Mouse (Mus musculus) gastrocnemius, adult 18-20 months (tissue): ENCODE results near the gene Wbp11. TPM values are rescaled to one million over a fixed set of nuclear protein-coding genes. Genes with fewer than 3 reads are reported as not detected.
"Not testable (repeated sequence)": the region's sequence is repeated elsewhere in the genome, so short reads cannot be mapped to it uniquely, and the experiment has no call there.

Source experiments
- DNase-seq: peaks from one replicate; pipeline ENCODE4 v3.0.0; 2021; ENCODE audit warnings: low spot score
- total RNA-seq, 2 experiments: library from RNA; stranded (reverse); gene quantifications; 2 replicates each; pipeline ENCODE4 v1.2.3; 2021

Gene Wbp11
- total RNA-seq, 2 experiments from 2014 or later = 52.4 to 52.7 TPM

GRCm38 (mm10) chr6:136803739-136804633, 24.0 kb downstream of the Wbp11 start, which contains the start of gene Hist4h4:
Hist4h4 (minus strand) TSS chr6:136804415.
- DNase-seq = peak; percentile 98

- no peak for DNase-seq
Measured at GRCm38 (mm10) chr6:136803093-136803738, 24.8 kb downstream of the Wbp11 start.

DNA sequence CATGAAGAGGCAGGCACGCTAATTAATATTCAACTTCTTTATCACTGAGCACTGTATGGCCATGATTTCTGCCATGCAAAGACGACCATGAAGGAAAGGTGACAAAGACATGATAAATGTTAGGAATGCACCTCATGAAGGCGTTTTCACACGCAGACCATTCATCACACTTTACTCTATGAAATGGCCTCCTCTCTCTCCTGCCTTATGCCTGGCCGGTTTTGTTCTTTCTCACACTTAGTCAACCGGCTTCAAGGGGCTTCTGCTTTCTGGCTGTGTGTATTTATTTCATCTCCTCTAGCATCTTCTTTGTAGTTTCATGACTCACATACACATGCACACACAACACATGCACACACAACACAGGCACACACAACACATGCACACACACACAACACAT, 26.8 kb downstream of the Wbp11 start:
- no peak for DNase-seq

DNA sequence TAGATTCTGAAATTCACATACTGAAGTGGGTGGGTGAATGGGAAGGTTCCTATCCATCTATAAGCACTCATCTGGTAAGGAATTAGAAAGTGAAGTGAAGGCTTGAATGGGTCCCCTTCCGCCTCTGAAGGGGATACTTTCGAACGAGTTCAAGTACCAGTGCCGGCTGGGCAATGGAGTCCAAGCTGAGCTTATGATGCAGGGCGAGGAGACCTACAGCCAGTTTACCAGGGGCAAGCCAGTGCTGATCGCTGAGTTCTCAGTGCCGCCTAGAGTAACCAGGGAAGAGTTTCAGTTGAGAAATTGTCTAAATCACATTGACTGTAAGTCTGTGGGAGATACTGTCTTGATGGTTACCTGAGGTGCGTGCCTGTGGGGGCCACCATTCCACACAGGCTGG, 27.3 kb downstream of the Wbp11 start:
- DNase-seq = no peak

GRCm38 (mm10) chr6:136797874-136798693, 29.9 kb downstream of the Wbp11 start:
- DNase-seq = not testable (repeated sequence)

DNA sequence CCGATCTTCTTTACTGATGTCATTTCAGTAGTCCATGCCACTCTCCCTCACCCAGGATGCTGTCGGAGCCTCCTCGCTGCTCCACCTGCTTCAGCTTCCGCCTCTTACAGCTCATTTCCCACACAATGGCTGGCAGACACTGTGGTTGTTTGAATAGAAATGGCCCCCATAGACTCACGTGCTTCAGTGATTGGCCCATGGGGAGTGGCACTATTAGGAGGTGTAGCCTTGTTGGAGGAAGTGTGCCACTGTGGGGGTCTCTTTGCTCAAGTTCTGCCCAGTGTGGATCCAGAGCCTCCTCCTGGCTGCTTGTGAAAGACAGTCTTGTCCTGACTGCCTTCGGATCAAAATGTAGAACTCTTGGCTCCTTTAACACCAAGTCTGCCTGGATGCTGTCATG, 32.2 kb downstream of the Wbp11 start:
- no peak for DNase-seq

DNA sequence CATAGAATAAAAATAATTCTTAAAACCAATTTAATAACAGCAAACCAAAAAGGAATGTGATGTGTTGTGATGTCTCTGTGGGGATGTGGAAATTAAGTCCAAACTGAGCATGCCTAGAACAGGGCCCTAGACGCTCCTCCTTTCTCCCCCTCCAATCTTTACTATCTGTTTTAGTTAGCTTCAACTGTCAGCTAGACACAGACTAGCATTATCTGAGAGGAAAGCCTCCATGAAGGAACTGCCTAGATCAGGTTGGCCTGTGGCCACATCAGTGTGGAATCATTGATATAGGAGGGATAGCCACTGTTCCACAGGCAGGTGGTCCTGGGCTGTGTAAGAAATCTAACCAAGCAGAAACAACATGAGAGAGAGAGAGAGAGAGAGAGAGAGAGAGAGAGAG, 32.9 kb downstream of the Wbp11 start:
- DNase-seq = no peak

DNA sequence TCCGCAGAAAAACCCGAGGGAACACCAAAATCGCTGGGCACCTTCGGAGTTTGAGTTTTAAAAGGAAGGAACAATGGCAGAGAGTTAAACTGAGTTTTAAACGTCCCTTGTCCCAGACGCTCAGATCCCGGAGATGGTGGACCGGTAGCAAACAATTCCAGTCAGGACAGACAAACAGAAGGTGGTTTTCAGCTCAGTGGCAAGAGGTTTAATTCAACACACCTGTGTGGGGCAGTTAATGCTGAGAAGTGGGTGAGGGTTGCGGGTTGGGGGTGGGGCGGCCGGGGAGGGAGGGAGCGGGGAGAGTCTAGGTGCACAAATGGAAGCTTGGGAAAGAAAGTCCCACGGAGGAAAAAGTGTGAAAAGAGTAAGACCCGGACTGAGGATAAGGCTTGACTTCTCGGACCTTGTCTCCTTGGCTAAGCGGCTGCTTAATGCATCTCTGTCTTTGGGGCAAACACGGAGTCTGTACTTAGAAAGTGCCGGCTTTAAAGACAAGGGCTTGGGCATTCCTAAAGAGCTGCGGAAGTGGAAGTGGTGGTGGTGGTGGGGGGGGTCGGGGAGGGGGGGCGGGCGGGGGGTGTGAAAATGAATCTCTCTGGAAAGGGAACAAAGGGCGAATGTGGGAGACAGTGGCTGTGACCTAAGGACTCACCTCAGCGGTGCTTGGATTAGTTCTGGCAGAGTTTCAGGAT, 34.1 kb downstream of the Wbp11 start:
- no peak for DNase-seq

DNA sequence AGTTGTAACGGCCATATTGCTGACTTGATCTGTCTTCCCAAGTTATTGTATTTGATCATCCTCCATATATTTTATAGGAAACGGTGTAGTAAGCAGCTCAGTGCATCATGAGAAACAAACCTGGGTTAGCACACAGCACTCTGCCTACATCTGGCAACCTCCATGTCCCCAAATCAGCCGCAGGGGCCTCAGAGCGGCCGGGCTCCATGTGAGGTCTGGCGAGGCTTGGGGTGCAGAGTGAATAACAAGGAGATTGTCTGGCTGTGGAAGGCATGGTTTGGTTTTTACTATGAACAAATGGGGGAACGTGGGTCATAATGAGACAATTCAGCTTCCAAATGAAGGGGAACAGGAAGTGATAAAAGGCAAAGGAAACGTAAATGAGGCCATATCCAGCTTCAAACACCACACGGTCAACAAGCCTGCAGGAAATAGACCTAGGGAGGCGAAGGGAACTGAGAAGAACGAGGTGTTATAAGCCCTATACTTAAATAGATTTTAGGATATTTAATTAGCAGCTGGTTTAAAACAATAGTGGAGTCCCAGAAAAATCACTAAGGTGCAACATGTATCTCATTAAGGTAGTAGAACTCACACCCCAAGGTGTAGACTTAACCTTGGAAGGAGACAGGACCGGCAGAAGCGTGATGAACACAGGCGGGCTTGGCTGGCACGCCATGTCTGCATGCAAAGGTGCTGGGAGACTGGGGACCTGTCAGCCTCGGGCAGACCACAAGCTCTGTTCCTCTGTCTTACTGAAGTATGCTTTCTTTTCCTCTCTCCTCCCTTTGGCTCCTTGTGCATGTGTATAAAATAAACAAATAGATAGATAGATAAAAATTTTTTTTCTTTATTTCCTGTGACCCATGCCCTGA, 34.9 kb downstream of the Wbp11 start:
- no peak for DNase-seq

GRCm38 (mm10) chr6:136789391-136789971, 38.6 kb downstream of the Wbp11 start:
- DNase-seq = peak; percentile 63

GRCm38 (mm10) chr6:136782761-136783160, 45.3 kb downstream of the Wbp11 start:
- no peak for DNase-seq

- DNase-seq = no peak
Measured at GRCm38 (mm10) chr6:136782146-136782545, 45.9 kb downstream of the Wbp11 start.

- DNase-seq = no peak
Measured at GRCm38 (mm10) chr6:136781377-136781986, 46.6 kb downstream of the Wbp11 start, which contains the start of gene Gucy2c. Gucy2c (minus strand) TSS chr6:136781765.

DNA sequence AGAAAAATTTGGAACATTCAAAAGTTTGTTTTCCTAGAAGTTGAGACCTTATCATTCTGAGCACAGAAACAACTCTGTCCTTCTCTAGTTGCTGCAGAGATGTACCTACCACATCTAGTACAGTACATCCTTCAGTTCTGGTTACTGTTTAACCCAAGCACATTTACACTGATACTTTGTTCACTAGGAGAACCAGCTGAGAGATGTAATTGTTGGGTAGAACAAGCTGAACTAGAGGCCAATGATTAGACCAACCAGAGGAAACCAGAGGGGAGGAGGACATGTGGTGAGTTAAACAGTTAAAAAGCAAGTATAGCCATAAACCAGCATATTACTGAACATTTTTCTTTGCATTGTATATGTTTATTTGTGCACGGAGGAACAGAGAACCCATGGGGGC, 51.6 kb downstream of the Wbp11 start:
- no peak for DNase-seq

GRCm38 (mm10) chr6:136769859-136770258, 58.2 kb downstream of the Wbp11 start:
- no peak for DNase-seq

GRCm38 (mm10) chr6:136769143-136769542, 58.9 kb downstream of the Wbp11 start:
- DNase-seq = no peak

DNA sequence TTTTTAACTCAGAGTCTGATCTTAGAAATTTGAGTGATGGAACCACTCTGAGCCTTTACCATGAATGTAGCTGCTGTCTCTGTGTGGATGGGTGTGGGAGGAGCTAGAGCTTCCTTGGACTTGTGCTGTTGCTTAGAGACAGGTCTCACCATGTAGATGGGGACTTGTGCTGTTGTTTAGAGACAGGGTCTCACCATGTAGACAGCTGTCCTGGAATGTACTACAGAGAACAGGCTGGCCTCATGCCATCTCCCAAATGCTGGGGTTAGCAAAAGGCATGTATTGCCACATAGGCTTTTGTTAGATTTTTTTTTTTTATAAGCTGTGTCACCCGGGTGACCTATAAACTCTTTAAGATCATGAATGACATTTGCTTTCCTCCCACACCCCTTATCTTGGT, 64.1 kb downstream of the Wbp11 start:
- no peak for DNase-seq
